Mouse (Mus musculus) lung, postnatal 25 days (tissue): ENCODE measurements around the gene Olfr390.

Experiments used
- DNase-seq: peaks from one replicate; pipeline ENCODE4 v3.0.0; 2022; ENCODE audit warnings: low spot score

Olfr390 gene

DNA sequence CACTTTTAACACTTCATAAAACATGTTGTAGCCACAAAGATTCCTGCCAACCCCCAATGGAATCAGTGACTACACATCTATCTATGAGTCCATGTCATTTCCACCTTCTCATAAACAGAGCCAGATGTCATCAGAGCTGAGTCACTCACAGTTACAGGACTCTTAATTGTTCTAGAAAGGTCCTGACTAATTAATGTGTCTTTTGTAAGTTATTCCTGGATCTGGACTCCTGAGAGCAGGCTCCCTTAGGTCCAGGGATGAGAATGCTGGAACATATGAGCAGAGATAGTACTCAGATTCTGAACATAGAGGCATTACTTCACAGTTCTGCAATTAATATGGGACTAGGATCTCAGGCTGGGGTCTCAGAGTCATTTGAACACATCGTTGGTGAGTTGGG is at the start of gene Olfr390:
Gene Olfr390, plus strand, starts transcription at position 301 of the 400 bp plus-strand sequence.
- no peak for DNase-seq

DNA sequence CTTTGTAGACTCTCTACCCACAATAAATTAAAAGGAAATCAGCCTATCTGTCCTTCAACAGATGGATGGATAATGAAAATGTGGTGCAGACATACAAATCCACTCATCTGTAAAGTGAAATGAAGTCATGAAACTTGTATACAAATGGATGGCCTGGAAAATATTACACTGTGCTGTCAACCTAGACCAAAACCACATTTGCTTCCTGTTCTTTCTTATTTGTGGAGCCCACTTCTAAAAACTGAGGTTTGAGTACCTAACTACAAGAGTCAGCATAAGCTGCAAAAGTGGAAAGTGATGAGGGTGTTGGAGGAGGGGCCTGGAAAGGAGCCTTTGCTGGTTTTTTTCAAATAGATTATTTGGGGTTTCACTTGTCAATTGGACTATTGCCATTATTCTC is 23.6 kb upstream of the Olfr390 start:
- DNase-seq, result no peak

DNA sequence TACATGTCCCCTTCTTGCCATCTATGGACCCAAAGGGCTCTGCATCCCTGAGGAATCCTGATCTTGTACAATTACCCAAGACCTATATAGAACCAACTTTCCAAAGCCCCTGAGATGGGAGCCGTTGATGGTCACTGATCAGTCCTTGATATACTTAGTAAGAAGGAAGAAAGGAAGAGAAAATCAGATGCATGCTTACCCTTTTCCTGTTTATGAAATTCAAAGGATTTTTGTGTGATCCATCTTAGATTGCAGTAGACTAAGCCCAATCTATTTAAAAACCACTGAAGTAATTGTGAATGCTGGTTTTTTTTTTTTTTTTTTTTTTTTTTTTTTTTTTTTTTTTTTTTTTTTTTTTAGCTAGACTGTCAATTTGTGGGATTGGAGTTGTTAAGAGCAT is 2.2 kb upstream of the Olfr390 start, which contains the start of gene Olfr389:
Gene Olfr389, minus strand, starts transcription at position 101 of the 400 bp plus-strand sequence.
- no peak for DNase-seq

DNA sequence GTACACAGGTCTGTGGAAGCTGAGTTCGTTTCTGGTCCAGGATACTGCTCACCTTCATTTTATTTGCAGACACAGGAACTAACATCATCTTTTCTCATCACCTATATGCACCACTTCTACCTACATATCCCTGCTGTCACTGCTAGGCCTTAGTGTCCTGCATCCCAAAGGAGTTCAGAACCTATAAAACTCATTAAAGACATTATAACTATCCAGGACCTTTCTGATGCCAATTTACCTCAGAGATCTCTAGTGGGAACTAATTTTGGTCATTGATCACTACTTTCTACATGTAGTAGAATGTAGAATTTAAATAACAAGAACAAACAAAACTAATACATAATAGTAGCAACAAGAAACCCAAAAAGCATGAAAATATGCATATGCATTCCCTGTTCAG is 20.2 kb downstream of the Olfr390 start, which contains the start of gene Olfr391-ps:
Gene Olfr391-ps, minus strand, starts transcription at position 101 of the 400 bp plus-strand sequence.
- DNase-seq, result no peak

DNA sequence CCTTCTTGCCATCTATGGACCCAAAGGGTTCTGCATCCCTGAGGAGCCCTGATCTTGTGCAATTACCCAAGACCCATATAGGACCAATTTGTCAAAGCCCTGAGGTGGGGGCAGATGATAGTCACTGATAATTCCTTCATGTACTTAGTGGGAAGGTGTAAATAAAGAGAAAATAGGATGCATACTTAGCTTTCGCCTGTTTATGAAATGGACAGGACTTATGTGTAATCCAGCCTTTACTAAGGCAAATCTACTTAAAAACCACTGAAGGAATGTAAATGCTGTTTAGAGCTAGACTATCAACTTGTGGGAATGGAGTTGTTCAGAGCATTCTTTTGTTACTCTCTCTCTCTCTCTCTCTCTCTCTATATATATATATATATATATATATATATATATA is 34.2 kb downstream of the Olfr390 start, which contains the start of gene Olfr392:
Gene Olfr392, minus strand, starts transcription at position 101 of the 400 bp plus-strand sequence.
- no peak for DNase-seq
